Mouse (Mus musculus) embryonic facial prominence, embryonic 10.5 days (tissue): ENCODE data around the gene Amigo3. TPM values are rescaled to one million over a fixed set of nuclear protein-coding genes. Genes with fewer than 3 reads are reported as not detected.

ENCODE experiments used
- DNase-seq: peaks from one replicate; pipeline ENCODE4 v3.0.0-alpha.2; 2017; ENCODE audit warnings: low spot score
- H3K27ac ChIP-seq: fragments of 300-500 bp; sonication (generic); replicated peaks from 2 replicates; pipeline ENCODE4 v1.5.1; 2016; ENCODE audit warnings: mild to moderate bottlenecking
- H3K27me3 ChIP-seq: fragments of 300-500 bp; sonication (generic); replicated peaks from 2 replicates; pipeline ENCODE4 v1.6.1; 2016; ENCODE audit warnings: low read depth, mild to moderate bottlenecking; ENCODE audit not compliant: poor library complexity, severe bottlenecking
- H3K36me3 ChIP-seq: fragments of 300-500 bp; sonication (generic); replicated peaks from 2 replicates; pipeline ENCODE4 v1.6.1; 2016; ENCODE audit warnings: mild to moderate bottlenecking, moderate library complexity
- H3K4me1 ChIP-seq: fragments of 300-500 bp; sonication (generic); 2 replicates; pipeline ENCODE4 v1.6.1; 2016
- H3K4me3 ChIP-seq: fragments of 300-500 bp; sonication (generic); 2 replicates; pipeline ENCODE4 v1.5.1; 2016; ENCODE audit warnings: mild to moderate bottlenecking, moderate library complexity
- H3K9me3 ChIP-seq: fragments of 300-500 bp; sonication (generic); 2 replicates; pipeline ENCODE4 v1.6.1; 2016; ENCODE audit warnings: mild to moderate bottlenecking
- WGBS: fragments of 180-500 bp; shearing (Covaris S2); methylation state at CpG from one replicate; pipeline ENCODE4 v1.1.7; 2016; 5-methylcytosine and 5-hydroxymethylcytosine counted together
- polyA plus RNA-seq: library from polyadenylated mRNA; unstranded; fragments of >200 nt; fragmentation: Nextera tagmentation; extraction: Ambion mirVana; gene quantifications from 2 replicates; pipeline ENCODE4 v1.2.1, GENCODE M21; 2016

The Amigo3 gene
- polyA plus RNA-seq, 1 experiment from 2014 or later: 2.7 TPM

DNA sequence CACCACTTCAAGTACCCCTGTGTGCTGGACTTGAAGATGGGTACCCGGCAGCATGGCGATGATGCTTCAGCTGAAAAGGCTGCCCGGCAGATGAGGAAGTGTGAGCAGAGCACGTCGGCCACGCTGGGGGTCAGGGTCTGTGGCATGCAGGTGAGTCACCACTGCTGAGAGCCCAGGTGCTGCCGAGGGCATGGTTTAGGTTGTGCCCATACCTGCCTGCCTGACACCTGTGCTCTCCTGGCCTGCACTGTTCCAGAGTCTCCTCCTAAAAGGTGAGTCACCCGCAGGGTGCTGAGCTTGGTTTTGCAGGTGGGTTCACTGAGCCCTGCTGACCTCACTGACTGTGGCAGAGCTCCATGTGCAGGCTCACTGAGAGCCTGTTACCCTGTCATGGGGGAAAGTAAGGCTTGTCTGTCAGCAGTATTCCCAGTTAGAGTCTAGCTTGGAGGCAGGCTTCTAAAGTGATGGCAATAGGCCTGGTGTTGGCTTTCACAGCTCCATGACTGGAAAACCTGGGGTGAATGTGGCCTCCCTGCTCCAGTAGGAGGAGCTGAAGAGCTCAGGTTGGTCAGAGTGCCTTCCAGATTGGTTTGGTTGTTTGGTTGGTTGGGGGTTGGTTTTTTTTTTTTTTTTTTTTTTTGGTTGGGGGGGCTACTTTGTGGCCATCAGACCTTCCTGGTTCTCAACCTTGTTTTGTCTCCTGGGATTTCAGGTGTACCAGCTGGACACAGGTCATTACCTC lies 8.0 kb upstream of the Amigo3 start:
- no peak overlapping the region for H3K4me3 ChIP-seq
- H3K36me3 ChIP-seq: peaks cover 69% of the 10 kb centered on the region
- H3K27ac ChIP-seq: no peak overlapping the region
- no peak for DNase-seq
- peaks cover 21% of the 10 kb centered on the region for H3K4me1 ChIP-seq
- H3K9me3 ChIP-seq: no peaks in the 10 kb centered on the region
- 94% methylated on average over 8 of the region's 8 CpGs for WGBS
- no peaks in the 10 kb centered on the region for H3K27me3 ChIP-seq

- H3K4me3 ChIP-seq: 0 out of 2 replicates have a peak overlapping the region, but pooled peaks have one; percentile 16
- no peaks in the 10 kb centered on the region for H3K27me3 ChIP-seq
- peaks cover 23% of the 10 kb centered on the region for H3K4me1 ChIP-seq
- no peaks in the 10 kb centered on the region for H3K9me3 ChIP-seq
- peaks cover 68% of the 10 kb centered on the region for H3K36me3 ChIP-seq
- 90% methylated on average over 4 of the region's 4 CpGs for WGBS
- H3K27ac ChIP-seq: no peak overlapping the region
- no peak for DNase-seq
Observed at GRCm38 (mm10) chr9:108046582-108046981, 6.4 kb upstream of the Amigo3 start.

- Histone ChIP-seq H3K27me3 (no peaks in the 10 kb centered on the region), H3K9me3 (no peaks in the 10 kb centered on the region), H3K4me1 (peaks cover 33% of the 10 kb centered on the region), H3K4me3 (peak overlapping the region; percentile 87), H3K36me3 (peaks cover 64% of the 10 kb centered on the region), H3K27ac (no peak overlapping the region; the same call in 1 of the 2 replicates)
- no peak for DNase-seq
- WGBS: 49% methylated on average over 17 of the region's 17 CpGs
Observed at GRCm38 (mm10) chr9:108047601-108048565, 5.1 kb upstream of the Amigo3 start.

GRCm38 (mm10) chr9:108048566-108048955 lies 4.4 kb upstream of the Amigo3 start:
- H3K4me1 ChIP-seq: peaks cover 39% of the 10 kb centered on the region
- 2% methylated on average over 19 of the region's 19 CpGs for WGBS
- H3K36me3 ChIP-seq: peaks cover 62% of the 10 kb centered on the region
- DNase-seq: no peak
- H3K9me3 ChIP-seq: no peaks in the 10 kb centered on the region
- H3K4me3 ChIP-seq: peak overlapping the region; percentile 87
- peak overlapping the region; percentile 82 for H3K27ac ChIP-seq
- no peaks in the 10 kb centered on the region for H3K27me3 ChIP-seq

DNA sequence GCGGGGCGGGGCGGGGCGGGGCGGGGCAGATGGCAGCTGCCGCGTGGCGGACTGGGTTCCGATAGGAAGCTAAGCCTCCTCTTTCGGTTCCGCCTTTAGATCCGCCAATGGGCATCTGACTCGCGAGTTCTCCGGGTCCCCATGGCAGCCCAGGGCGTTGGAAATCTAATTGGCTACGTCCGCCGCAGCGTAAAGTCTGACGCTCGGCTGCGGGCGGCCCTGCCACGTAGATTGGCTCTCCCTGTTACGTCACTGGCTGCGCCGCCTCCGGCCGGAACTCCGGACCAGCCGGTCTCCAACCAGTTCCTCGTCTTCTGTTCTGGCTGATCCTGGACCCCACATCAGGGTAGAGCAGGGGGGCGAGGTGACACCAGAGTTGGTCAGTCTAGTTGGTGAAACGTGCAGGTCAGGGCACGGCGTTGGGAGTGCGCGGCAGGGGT lies 3.9 kb upstream of the Amigo3 start, which contains the start of gene Gmppb:
Gene Gmppb (plus strand): TSS at position 227 of the 440 bp plus-strand sequence.
- Histone ChIP-seq H3K27ac (peak within 1 kb of the TSS; percentile 82), H3K36me3 (peaks cover 65% of the 10 kb centered on the region), H3K9me3 (no peaks in the 10 kb centered on the region), H3K27me3 (no peaks in the 10 kb centered on the region), H3K4me3 (peak within 1 kb of the TSS; percentile 87), H3K4me1 (peaks cover 42% of the 10 kb centered on the region)
- WGBS: under 1% methylated on average over 39 of the region's 39 CpGs
- DNase-seq: peak; percentile 97

- Histone ChIP-seq H3K4me1 (peaks cover 44% of the 10 kb centered on the region), H3K4me3 (peak overlapping the region; percentile 87), H3K9me3 (no peaks in the 10 kb centered on the region), H3K36me3 (peaks cover 68% of the 10 kb centered on the region), H3K27me3 (no peaks in the 10 kb centered on the region), H3K27ac (peak overlapping the region; percentile 82)
- 44% methylated on average over 15 of the region's 15 CpGs for WGBS
- no peak for DNase-seq
Observed at GRCm38 (mm10) chr9:108049561-108050251, 3.3 kb upstream of the Amigo3 start.

GRCm38 (mm10) chr9:108051184-108051930 lies 1.6 kb upstream of the Amigo3 start:
- Histone ChIP-seq H3K27me3 (no peaks in the 10 kb centered on the region), H3K4me3 (no peak overlapping the region), H3K9me3 (no peaks in the 10 kb centered on the region), H3K4me1 (peaks cover 44% of the 10 kb centered on the region), H3K36me3 (peaks cover 68% of the 10 kb centered on the region), H3K27ac (no peak overlapping the region)
- no peak for DNase-seq
- 92% methylated on average over 15 of the region's 15 CpGs for WGBS

- DNase-seq: no peak
- H3K27me3 ChIP-seq: no peaks in the 10 kb centered on the region
- H3K27ac ChIP-seq: no peak overlapping the region
- no peak overlapping the region for H3K4me3 ChIP-seq
- H3K4me1 ChIP-seq: peaks cover 47% of the 10 kb centered on the region
- 84% methylated on average over 4 of the region's 4 CpGs for WGBS
- H3K9me3 ChIP-seq: no peaks in the 10 kb centered on the region
- peaks cover 68% of the 10 kb centered on the region for H3K36me3 ChIP-seq
Observed at GRCm38 (mm10) chr9:108051931-108052220, 1.1 kb upstream of the Amigo3 start.

DNA sequence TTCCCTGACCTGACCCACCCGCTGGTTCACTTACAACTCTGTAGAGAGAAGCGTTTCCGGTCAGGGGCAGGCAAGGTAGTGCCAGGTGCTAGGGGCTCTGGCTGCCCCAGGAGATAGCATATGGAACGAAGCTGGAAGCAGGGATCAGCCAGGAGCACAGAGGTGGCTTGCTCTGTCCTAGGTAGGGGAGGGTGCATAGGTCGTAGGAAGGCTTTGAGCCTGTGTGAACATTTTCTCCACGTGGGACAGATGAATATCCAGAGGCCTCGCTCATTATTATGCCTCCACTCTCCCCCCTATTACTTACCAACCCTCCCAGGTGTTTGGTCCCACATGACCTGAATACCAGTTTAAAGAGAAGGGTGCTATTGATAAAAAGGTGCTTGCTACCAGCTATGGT lies 548 bp upstream of the Amigo3 start:
- Histone ChIP-seq H3K4me1 (peaks cover 48% of the 10 kb centered on the region), H3K27ac (no peak overlapping the region), H3K36me3 (peaks cover 68% of the 10 kb centered on the region), H3K4me3 (peak overlapping the region; percentile 32; the same call in 1 of the 2 replicates), H3K9me3 (no peaks in the 10 kb centered on the region), H3K27me3 (no peaks in the 10 kb centered on the region)
- no peak for DNase-seq
- 75% methylated on average over 7 of the region's 7 CpGs for WGBS

GRCm38 (mm10) chr9:108053665-108054225 lies 786 bp downstream of the Amigo3 start:
- no peak overlapping the region for H3K27ac ChIP-seq
- H3K36me3 ChIP-seq: peaks cover 78% of the 10 kb centered on the region
- peak overlapping the region; percentile 32; the same call in 1 of the 2 replicates for H3K4me3 ChIP-seq
- no peaks in the 10 kb centered on the region for H3K27me3 ChIP-seq
- H3K4me1 ChIP-seq: peaks cover 34% of the 10 kb centered on the region
- DNase-seq: no peak
- 93% methylated on average over 15 of the region's 15 CpGs for WGBS
- no peaks in the 10 kb centered on the region for H3K9me3 ChIP-seq

- Histone ChIP-seq H3K4me1 (peaks cover 32% of the 10 kb centered on the region), H3K27me3 (no peaks in the 10 kb centered on the region), H3K9me3 (no peaks in the 10 kb centered on the region), H3K36me3 (peaks cover 86% of the 10 kb centered on the region), H3K27ac (no peak overlapping the region), H3K4me3 (no peak overlapping the region)
- WGBS: 91% methylated on average over 22 of the region's 22 CpGs
- DNase-seq: no peak
Observed at GRCm38 (mm10) chr9:108054331-108055040, 1.5 kb downstream of the Amigo3 start.
